Mouse (Mus musculus): ENCODE results near the gene Fkbp1a.

Fkbp1a gene

GRCm38 (mm10) chr2:151542323-151543062 lies at the start of gene Fkbp1a:
Fkbp1a (plus strand) TSS chr2:151542483.
- DNase-seq: peak; percentile 97

DNA sequence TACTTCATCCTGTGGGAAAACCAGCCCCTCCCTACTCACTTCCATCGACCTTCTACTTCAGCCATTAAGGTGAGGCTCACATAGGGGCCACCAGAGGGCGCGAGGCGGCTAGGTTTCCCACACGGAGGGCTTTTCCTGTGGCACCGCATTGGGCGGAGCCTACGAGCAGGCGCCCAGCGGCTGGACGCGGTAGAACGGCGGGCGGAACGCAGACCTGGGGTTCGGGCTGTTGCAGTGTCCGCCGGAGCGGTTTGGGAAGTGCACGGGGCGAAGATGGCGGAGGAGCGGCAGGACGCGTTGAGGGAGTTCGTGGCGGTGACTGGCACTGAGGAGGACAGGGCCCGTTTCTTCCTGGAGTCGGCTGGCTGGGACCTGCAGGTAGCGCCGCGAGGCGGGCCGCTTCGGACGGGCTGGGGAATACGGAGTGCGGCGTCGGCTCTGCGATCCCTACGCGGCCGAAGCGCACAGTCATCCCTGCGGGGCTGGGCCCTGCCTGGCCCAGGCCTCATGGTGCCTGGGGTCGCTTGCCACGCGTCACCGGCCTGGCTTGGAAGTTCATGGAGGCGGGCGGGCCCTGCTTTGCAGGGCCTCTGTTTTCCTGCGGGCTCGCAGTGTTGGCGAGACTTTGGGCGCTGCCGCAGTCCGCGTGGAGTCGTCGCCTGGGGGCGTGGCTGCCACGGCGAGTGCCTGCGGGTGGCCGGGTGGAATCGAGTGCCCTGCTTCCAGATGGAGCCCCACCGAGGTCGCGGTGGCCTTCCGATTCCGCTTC lies 48.1 kb upstream of the Fkbp1a start, which contains the start of gene Nsfl1c:
Gene Nsfl1c (plus strand): TSS at position 148 of the 769 bp plus-strand sequence.
- peak; percentile 97 for DNase-seq

DNA sequence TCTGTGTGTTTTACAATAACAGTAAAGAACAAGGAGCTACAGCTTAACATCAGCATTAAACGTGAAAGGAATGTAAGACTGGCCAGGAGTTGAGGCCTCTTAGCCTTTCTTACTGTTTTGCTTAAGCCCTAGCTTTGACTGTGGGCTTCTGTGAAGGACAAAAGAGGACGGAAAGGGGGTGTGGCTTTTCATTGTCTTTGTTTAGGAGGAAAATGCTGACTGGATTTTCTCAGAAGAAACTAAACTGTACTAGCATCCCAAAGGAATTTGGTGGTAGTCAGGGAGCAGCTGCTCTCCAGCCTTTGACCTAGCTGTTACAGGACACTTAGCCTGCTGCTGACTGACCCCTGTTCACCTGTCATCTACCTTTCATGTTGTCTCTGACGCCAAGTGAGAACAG lies 43.9 kb upstream of the Fkbp1a start:
- DNase-seq: no peak

- DNase-seq: no peak
These were observed 41.8 kb upstream of the Fkbp1a start for GRCm38 (mm10) chr2:151500442-151501007.

- DNase-seq: no peak
These were observed 38.1 kb upstream of the Fkbp1a start for GRCm38 (mm10) chr2:151504226-151504625.

DNA sequence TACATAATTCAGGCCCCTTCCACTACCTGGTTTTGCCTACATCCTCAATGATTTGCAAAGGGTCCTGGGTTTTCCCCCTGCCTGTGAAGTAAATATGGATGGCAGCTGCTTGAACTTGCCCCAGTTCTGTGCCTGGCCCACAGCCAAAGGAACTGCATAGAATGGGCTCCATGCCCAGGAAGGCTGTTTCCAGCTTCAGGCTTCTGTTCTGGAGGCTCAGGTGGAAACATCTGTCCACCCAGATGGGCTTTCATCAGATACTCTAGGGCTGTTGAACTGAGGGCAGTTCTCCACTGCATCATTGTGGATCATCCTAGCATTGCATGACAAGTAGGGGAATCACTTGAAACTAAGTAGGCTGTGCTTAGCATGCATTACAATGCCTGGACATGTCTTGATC lies 30.1 kb upstream of the Fkbp1a start:
- DNase-seq: peak; percentile 39

GRCm38 (mm10) chr2:151513525-151514285 lies 28.6 kb upstream of the Fkbp1a start:
- no peak for DNase-seq

GRCm38 (mm10) chr2:151519000-151519399 lies 23.3 kb upstream of the Fkbp1a start:
- no peak for DNase-seq

DNA sequence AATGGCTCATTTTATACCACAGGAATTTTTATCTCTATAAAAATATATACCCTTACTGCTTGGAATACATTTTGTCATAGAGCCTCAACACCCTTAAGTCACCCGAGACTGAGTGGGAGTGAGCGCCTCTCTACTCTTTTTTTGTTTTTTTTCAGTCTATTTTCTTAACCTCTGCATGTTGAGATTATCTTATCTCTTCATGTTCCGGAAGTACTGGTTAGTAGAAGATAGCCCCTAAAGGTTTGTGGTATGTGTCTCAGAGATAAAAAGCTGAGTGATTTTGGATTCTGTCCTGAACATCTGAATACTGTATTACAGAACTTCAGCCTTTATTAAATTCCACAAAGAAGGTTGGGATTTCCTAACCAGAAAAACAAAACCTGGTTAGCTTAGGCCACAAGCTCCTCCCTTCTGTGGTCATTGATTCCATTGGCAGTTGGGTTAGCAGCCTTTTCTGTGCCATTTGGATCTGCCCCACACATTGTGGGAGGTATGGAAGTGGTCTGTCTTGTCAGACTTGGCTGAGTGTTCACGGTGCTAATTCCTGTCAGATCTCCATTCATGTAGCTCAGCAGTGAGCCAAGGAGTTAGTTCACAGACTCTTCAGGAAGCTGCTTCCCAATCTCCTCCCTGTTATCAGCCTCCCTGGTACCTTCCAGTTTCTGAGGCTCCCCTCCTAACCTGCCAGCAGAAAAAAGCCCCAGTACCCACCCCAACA lies 17.8 kb upstream of the Fkbp1a start:
- DNase-seq: no peak

DNA sequence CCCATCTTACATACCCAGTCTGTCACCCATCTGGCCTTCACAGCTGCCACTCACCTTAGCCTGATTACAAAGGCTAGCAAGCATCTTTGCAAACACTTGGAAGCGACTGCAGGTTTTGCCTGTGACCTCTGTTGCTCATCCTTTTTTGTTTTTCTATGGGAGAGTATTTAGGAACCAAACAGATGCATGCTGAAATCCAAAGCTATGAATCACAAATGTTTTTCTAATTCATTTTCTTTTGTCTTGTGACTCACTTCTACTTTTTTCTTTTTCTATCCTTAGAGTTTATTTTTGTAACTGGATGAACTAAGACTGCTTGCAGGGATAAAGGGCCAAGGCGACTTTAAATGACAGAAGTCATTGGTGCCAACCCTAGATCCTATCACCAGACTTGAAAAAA lies 16.8 kb upstream of the Fkbp1a start:
- no peak for DNase-seq

GRCm38 (mm10) chr2:151528066-151528465 lies 14.2 kb upstream of the Fkbp1a start:
- DNase-seq: no peak

GRCm38 (mm10) chr2:151529169-151529568 lies 13.1 kb upstream of the Fkbp1a start:
- DNase-seq: no peak

GRCm38 (mm10) chr2:151530378-151531230 lies 11.7 kb upstream of the Fkbp1a start:
- DNase-seq: no peak

- no peak for DNase-seq
These were observed 8.7 kb upstream of the Fkbp1a start for GRCm38 (mm10) chr2:151533632-151534031.

DNA sequence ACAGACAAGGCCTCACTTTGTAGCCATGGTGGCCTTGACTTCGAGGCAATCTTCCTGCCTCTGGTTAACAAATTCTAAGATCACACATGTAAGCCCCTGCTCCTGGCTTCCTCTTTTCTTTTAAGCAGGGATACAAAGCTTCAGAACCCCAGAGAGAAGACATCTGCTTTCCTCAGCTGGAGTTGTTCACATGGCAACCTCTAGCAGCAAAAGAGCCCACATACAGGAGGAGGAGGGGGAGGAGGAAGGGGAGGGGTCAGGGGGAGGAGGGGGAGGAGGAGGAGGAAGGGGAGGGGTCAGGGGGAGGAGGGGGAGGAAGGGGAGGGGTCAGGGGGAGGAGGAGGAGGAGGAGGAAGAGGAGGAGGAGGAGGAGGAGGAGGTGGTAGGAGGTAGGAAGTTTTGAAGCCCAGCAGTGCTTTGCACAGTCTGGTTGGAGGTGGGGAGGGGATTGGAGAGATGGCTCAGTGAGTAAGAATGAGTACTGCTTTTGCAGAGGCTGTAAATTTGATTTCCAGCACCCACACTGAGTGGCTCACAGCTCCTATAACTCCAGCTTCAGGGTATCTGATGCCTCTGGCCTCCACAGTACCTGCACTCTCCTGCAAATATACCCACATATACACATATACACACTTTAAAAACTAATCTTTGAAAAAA lies 6.2 kb upstream of the Fkbp1a start:
- no peak for DNase-seq

DNA sequence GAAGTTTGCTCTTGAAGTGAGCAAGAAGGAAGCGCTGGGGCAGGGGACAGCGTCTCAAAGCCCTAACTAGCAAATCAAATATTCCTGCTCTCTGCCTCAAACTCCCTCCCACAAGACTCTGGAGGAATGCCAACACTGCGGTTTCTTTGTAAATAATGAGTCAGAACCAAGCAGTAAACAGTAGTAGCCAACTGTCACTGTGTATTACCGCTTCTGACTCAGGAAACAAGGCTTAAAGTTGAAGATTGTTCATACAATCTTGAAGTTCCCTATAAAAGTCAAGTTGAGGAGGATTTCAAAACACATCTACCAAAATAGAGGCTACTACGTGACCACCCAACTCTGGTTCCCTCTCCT lies 5.7 kb upstream of the Fkbp1a start:
- no peak for DNase-seq

DNA sequence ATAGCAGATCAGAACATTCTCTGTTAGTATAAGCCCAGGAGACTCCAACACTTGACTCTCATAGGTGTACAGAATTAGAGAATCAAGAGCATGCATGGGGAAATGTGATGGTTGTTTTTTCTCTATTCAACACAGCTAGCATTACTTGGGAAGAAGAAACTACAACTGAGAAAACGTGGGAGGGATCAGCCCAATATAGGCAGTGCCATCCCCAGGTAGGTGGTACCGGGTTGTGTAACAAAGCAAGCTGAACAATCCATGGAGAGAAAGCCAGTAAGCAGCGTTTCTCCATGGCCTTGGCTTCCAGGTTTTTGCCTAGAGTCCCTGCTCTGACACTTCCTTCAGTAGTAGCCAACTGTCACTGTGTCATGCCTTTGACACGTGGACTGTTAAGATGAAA lies 3.6 kb upstream of the Fkbp1a start:
- no peak for DNase-seq

DNA sequence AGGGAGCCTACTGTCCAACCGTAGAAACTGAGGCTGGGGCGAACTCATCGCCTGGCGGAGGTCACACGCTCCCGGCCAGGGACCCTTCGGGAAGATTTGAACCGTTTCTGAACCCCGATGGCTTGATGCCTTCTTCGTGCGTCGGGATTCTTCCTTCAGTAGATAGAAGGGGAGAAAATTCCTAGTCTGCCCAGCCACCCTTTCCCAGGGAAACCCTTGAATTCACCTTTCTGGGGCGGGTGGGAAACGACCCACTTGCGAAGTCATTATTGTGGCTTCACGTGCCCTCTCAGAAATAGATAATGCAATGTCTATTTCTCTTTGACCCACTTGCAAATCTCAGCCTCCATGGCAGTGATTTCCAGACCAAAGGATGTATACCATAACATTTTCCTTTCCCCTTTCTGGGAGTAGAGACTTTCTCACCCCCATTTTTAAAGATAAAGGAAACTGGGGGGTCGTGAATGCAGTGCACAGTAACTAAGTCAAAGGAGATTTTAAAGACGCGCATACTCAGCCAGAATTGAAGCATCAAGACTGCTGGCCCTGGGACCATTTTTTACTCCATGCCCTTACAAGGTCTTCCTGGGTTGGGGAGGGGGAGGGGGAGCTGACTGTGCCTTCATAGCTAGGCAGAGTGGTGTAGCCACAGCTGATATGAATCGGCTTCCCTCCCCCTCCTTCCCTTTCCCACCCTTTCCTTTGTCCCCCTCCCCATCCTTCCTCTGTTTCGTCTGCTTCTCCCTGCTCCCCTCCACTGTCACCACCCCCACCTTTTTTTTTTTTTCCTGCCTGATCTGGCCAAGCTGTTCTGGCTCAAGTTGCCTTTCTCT lies 996 bp downstream of the Fkbp1a start:
- peak; percentile 46 for DNase-seq

DNA sequence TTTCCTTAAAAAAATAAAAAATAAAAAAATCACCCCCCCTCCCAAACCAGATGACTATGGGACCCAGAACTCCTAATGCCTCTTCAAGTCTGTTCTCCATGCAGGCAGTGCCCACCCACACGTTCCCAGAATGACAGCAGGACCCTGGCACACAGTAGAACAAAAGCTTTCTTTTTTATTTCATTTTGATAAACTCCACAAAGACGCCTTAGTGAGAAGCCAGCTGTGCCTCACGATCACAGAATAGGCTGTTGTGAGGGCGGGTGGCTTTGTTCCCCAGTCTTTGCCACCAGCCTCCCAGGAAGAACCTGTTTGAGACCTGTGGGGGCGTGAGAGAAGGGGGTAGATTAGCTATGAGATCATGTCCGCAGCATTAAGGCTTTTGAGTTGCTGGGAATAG lies 2.4 kb downstream of the Fkbp1a start:
- DNase-seq: peak; percentile 22

GRCm38 (mm10) chr2:151546571-151546970 lies 4.3 kb downstream of the Fkbp1a start:
- no peak for DNase-seq
